Mouse (Mus musculus) forebrain, embryonic 15.5 days (tissue): ENCODE results near the gene Acat3. TPM values are rescaled to one million over a fixed set of nuclear protein-coding genes. Genes with fewer than 3 reads are reported as not detected.
"Not testable (repeated sequence)": the region's sequence is repeated elsewhere in the genome, so short reads cannot be mapped to it uniquely, and the experiment has no call there.

Source experiments
- ATAC-seq: fragments of 200-750 bp; cut with Nextera tagmentation; replicated peaks from 2 replicates; pipeline ENCODE4 v1.8.0; 2017; ENCODE audit warnings: mild to moderate bottlenecking, moderate TSS enrichment, moderate library complexity
- H3K27ac ChIP-seq: fragments of 300-500 bp; sonication (generic); replicated peaks from 2 replicates; pipeline ENCODE4 v1.5.1; 2015; ENCODE audit warnings: mild to moderate bottlenecking, inconsistent platforms
- H3K27me3 ChIP-seq: fragments of 300-500 bp; sonication (generic); 2 replicates; pipeline ENCODE4 v1.6.1; 2015; ENCODE audit warnings: inconsistent platforms
- H3K36me3 ChIP-seq: fragments of 300-500 bp; sonication (generic); 2 replicates; pipeline ENCODE4 v1.6.1; 2015; ENCODE audit warnings: mild to moderate bottlenecking, inconsistent platforms
- H3K4me1 ChIP-seq: fragments of 300-500 bp; sonication (generic); 2 replicates; pipeline ENCODE4 v1.6.1; 2015; ENCODE audit warnings: inconsistent platforms
- H3K4me2 ChIP-seq: fragments of 300-500 bp; sonication (generic); replicated peaks from 2 replicates; pipeline ENCODE4 v1.6.1; 2015; ENCODE audit warnings: mild to moderate bottlenecking, inconsistent platforms
- H3K4me3 ChIP-seq: fragments of 300-500 bp; sonication (generic); 2 replicates; pipeline ENCODE4 v1.5.1; 2015; ENCODE audit warnings: mild to moderate bottlenecking, inconsistent platforms
- H3K9ac ChIP-seq: fragments of 300-500 bp; sonication (generic); replicated peaks from 2 replicates; pipeline ENCODE4 v1.6.1; 2015; ENCODE audit warnings: mild to moderate bottlenecking, inconsistent platforms
- H3K9me3 ChIP-seq: fragments of 300-500 bp; sonication (generic); 2 replicates; pipeline ENCODE4 v1.6.1; 2016; ENCODE audit warnings: inconsistent platforms
- whole genome bisulfite sequencing: fragments of 180-500 bp; shearing (Covaris S2); methylation state at CpG from one replicate; pipeline ENCODE4 v1.1.7; 2015; ENCODE audit warnings: mixed read lengths; 5-methylcytosine and 5-hydroxymethylcytosine counted together
- polyA plus RNA-seq: library from polyadenylated mRNA; unstranded; fragments of >200 nt; fragmentation: Nextera tagmentation; extraction: Ambion mirVana; gene quantifications from 2 replicates; pipeline ENCODE4 v1.2.1, GENCODE M21; 2015

Gene Acat3
- polyA plus RNA-seq, 1 experiment from 2014 or later: 1.0 TPM

- ATAC-seq: no peak
- WGBS: 75% methylated on average over 8 of the region's 8 CpGs
- H3K4me1 ChIP-seq: peaks cover 10% of the 10 kb centered on the region
Measured at GRCm38 (mm10) chr17:12941543-12942260, 1.3 kb upstream of the Acat3 start.

GRCm38 (mm10) chr17:12939377-12940148, 837 bp downstream of the Acat3 start:
- H3K36me3 ChIP-seq: peaks cover 20% of the 10 kb centered on the region
- H3K27me3 ChIP-seq, H3K4me1 ChIP-seq, H3K9ac ChIP-seq, H3K9me3 ChIP-seq, H3K27ac ChIP-seq: not testable (repeated sequence)
- H3K4me3 ChIP-seq: 0 out of 2 replicates have a peak overlapping the region, but pooled peaks have one; percentile 17
- peak; percentile 63 for ATAC-seq
- WGBS: 34% methylated on average over 2 of the region's 12 CpGs
- H3K4me2 ChIP-seq: peak overlapping the region; percentile 42

More at GRCm38 (mm10) chr17:12941543-12942260, 1.3 kb upstream of the Acat3 start:
- H3K4me2 ChIP-seq: no peak overlapping the region
- H3K4me3 ChIP-seq: no peak overlapping the region
- H3K27me3 ChIP-seq: no peaks in the 10 kb centered on the region
- no peak overlapping the region for H3K27ac ChIP-seq
- no peaks in the 10 kb centered on the region for H3K9me3 ChIP-seq
- H3K9ac ChIP-seq: no peak overlapping the region
- peaks cover 38% of the 10 kb centered on the region for H3K36me3 ChIP-seq

- WGBS: 15% methylated on average over 2 of the region's 2 CpGs
- Histone ChIP-seq H3K27me3 (no peaks in the 10 kb centered on the region), H3K36me3 (peaks cover 10% of the 10 kb centered on the region), H3K4me3 (no peak overlapping the region), H3K27ac (no peak overlapping the region), H3K4me2 (no peak overlapping the region), H3K9me3 (no peaks in the 10 kb centered on the region), H3K4me1 (peaks cover 10% of the 10 kb centered on the region), H3K9ac (no peak overlapping the region)
- no peak for ATAC-seq
Measured at GRCm38 (mm10) chr17:12938077-12938476, 2.3 kb downstream of the Acat3 start.

GRCm38 (mm10) chr17:12937412-12937970, 2.9 kb downstream of the Acat3 start:
- ATAC-seq: no peak
- Histone ChIP-seq H3K9me3 (no peaks in the 10 kb centered on the region), H3K27me3 (no peaks in the 10 kb centered on the region), H3K4me2 (no peak overlapping the region), H3K9ac (no peak overlapping the region), H3K4me1 (peaks cover 10% of the 10 kb centered on the region), H3K27ac (no peak overlapping the region), H3K36me3 (peaks cover 4% of the 10 kb centered on the region; the same call in 1 of the 2 replicates), H3K4me3 (no peak overlapping the region)
- 94% methylated on average over 2 of the region's 2 CpGs for WGBS

- H3K27ac ChIP-seq: no peak overlapping the region
- no peaks in the 10 kb centered on the region for H3K9me3 ChIP-seq
- H3K4me3 ChIP-seq: no peak overlapping the region
- H3K36me3 ChIP-seq: no peaks in the 10 kb centered on the region
- no peaks in the 10 kb centered on the region for H3K27me3 ChIP-seq
- H3K4me1 ChIP-seq: peaks cover 10% of the 10 kb centered on the region
- no peak overlapping the region for H3K9ac ChIP-seq
- WGBS: 14% methylated on average over 4 of the region's 4 CpGs
- ATAC-seq: no peak
- H3K4me2 ChIP-seq: no peak overlapping the region
Measured at GRCm38 (mm10) chr17:12935719-12936118, 4.7 kb downstream of the Acat3 start.

GRCm38 (mm10) chr17:12931576-12931975, 8.8 kb downstream of the Acat3 start:
- not testable (repeated sequence) for H3K4me2 ChIP-seq, H3K4me1 ChIP-seq, H3K9ac ChIP-seq, H3K9me3 ChIP-seq, H3K36me3 ChIP-seq, H3K27me3 ChIP-seq, H3K4me3 ChIP-seq, ATAC-seq, H3K27ac ChIP-seq
- WGBS: 88% methylated on average over 5 of the region's 5 CpGs

GRCm38 (mm10) chr17:12925703-12926180, 14.7 kb downstream of the Acat3 start:
- Histone ChIP-seq H3K4me3 (no peak overlapping the region), H3K4me2 (no peak overlapping the region), H3K27me3 (no peaks in the 10 kb centered on the region), H3K36me3 (peaks cover 59% of the 10 kb centered on the region), H3K27ac (no peak overlapping the region), H3K9ac (no peak overlapping the region), H3K4me1 (no peaks in the 10 kb centered on the region), H3K9me3 (no peaks in the 10 kb centered on the region)
- ATAC-seq: no peak
- WGBS: 89% methylated on average over 8 of the region's 8 CpGs

- H3K27ac ChIP-seq: no peak overlapping the region
- no peak for ATAC-seq
- no peaks in the 10 kb centered on the region for H3K9me3 ChIP-seq
- 93% methylated on average over 3 of the region's 3 CpGs for WGBS
- no peak overlapping the region for H3K9ac ChIP-seq
- no peaks in the 10 kb centered on the region for H3K27me3 ChIP-seq
- no peak overlapping the region for H3K4me2 ChIP-seq
- H3K4me3 ChIP-seq: no peak overlapping the region
- peaks cover 66% of the 10 kb centered on the region for H3K36me3 ChIP-seq
- no peaks in the 10 kb centered on the region for H3K4me1 ChIP-seq
Measured at GRCm38 (mm10) chr17:12925001-12925400, 15.4 kb downstream of the Acat3 start.

- Histone ChIP-seq H3K4me3 (no peak overlapping the region), H3K9ac (no peak overlapping the region), H3K27ac (no peak overlapping the region), H3K36me3 (peaks cover 73% of the 10 kb centered on the region), H3K9me3 (no peaks in the 10 kb centered on the region), H3K4me2 (no peak overlapping the region), H3K4me1 (peaks cover 12% of the 10 kb centered on the region), H3K27me3 (no peaks in the 10 kb centered on the region)
- WGBS: 95% methylated on average over 1 of the region's 1 CpGs
- no peak for ATAC-seq
Measured at GRCm38 (mm10) chr17:12921073-12921472, 19.3 kb downstream of the Acat3 start.

GRCm38 (mm10) chr17:12916588-12917380, 23.6 kb downstream of the Acat3 start:
- Histone ChIP-seq H3K9me3 (no peaks in the 10 kb centered on the region), H3K27me3 (no peaks in the 10 kb centered on the region), H3K4me3 (peak overlapping the region; percentile 77), H3K27ac (peak overlapping the region; percentile 87), H3K4me2 (peak overlapping the region; percentile 58), H3K9ac (peak overlapping the region; percentile 93), H3K4me1 (peaks cover 20% of the 10 kb centered on the region), H3K36me3 (peaks cover 58% of the 10 kb centered on the region)
- under 1% methylated on average over 40 of the region's 40 CpGs for WGBS
- peak; percentile 64; the same call in 1 of the 2 replicates for ATAC-seq

- WGBS: under 1% methylated on average over 56 of the region's 56 CpGs
- ATAC-seq: peak; percentile 99
- Histone ChIP-seq H3K4me3 (peak within 1 kb of the TSS; percentile 77), H3K36me3 (peaks cover 57% of the 10 kb centered on the region), H3K27me3 (no peaks in the 10 kb centered on the region), H3K9ac (peak within 1 kb of the TSS; percentile 93), H3K9me3 (no peaks in the 10 kb centered on the region), H3K4me1 (peaks cover 20% of the 10 kb centered on the region), H3K27ac (peak within 1 kb of the TSS; percentile 88), H3K4me2 (peak within 1 kb of the TSS; percentile 88)
Measured at GRCm38 (mm10) chr17:12915881-12916583, 24.4 kb downstream of the Acat3 start, which contains the start of gene Mrpl18. Gene Mrpl18, minus strand, starts transcription at chr17:12916345.
